Mouse (Mus musculus): Measurements from ENCODE around the gene Tle6. TPM values are rescaled to one million over a fixed set of nuclear protein-coding genes. Genes with fewer than 3 reads are reported as not detected.

Gene Tle6
- polyA plus RNA-seq, 1 experiment from 2014 or later = 17.1 TPM

- ATAC-seq (ENCODE audit: low read depth) (no peak), DNase-seq (ENCODE audit: low spot score) (no peak)
- Histone ChIP-seq H3K9ac (ENCODE audit: low read depth, low read length) (no peak overlapping the region), H3K27ac (replicated peaks; ENCODE audit: low read depth, low read length) (no peak overlapping the region), H3K9me3 (ENCODE audit: control insufficient read depth, low read length) (no peaks in the 10 kb centered on the region), H3K27me3 (replicated peaks; ENCODE audit: control insufficient read depth, insufficient read depth, low read length) (no peaks in the 10 kb centered on the region), H3K4me3 (ENCODE audit: low read depth, low read length) (no peak overlapping the region), H3K36me3 (ENCODE audit: control insufficient read depth, insufficient read depth, low read length) (no peaks in the 10 kb centered on the region), H3K4me2 (ENCODE audit: low read depth, low read length) (no peak overlapping the region), H3K4me1 (ENCODE audit: control insufficient read depth, insufficient read depth, low read length) (peaks cover 2% of the 10 kb centered on the region)
- 79% methylated on average over 5 of the region's 5 CpGs for WGBS
These were observed 51.9 kb downstream of the Tle6 start for GRCm38 (mm10) chr10:81548944-81549343.

GRCm38 (mm10) chr10:81546788-81547571, 53.9 kb downstream of the Tle6 start:
- no peak overlapping the region for H3K9ac ChIP-seq (ENCODE audit: low read depth, low read length)
- 92% methylated on average over 12 of the region's 13 CpGs for WGBS

DNA sequence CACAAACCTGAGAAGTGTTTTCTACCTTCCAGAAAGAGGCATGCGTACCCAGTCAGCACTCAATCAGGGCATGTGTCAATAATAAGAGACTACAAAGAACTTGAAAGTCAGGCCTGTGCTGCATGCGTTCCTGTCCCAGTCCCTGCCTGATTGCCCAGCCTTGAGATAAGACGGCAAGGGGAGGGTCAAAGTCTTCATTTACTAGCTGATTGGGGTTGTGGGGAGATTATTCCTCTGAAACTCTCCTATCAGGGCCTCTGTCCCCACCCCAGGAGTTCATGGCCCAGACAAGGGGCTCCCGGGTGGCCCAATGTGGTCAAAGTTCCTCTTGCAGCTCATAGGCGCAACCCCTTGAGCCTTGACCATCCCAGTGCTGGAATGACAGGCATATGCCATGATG, 54.5 kb downstream of the Tle6 start:
- no peak for DNase-seq (ENCODE audit: low spot score)
- 0 out of 2 replicates have a peak, but pooled peaks cover under 1% of the 10 kb centered on the region for H3K36me3 ChIP-seq (ENCODE audit: control insufficient read depth, insufficient read depth, low read length)
- H3K4me1 ChIP-seq (ENCODE audit: control insufficient read depth, insufficient read depth, low read length) = peaks cover 10% of the 10 kb centered on the region
- H3K27me3 ChIP-seq (replicated peaks; ENCODE audit: control insufficient read depth, insufficient read depth, low read length) = no peaks in the 10 kb centered on the region
- H3K9ac ChIP-seq (ENCODE audit: low read depth, low read length) = peak overlapping the region; percentile 41; the same call in 1 of the 2 replicates
- no peak for ATAC-seq (ENCODE audit: low read depth)
- no peak overlapping the region for H3K4me3 ChIP-seq (ENCODE audit: low read depth, low read length)
- WGBS = 85% methylated on average over 5 of the region's 5 CpGs
- H3K27ac ChIP-seq (replicated peaks; ENCODE audit: low read depth, low read length) = no peak overlapping the region
- no peak overlapping the region for H3K4me2 ChIP-seq (ENCODE audit: low read depth, low read length)
- no peaks in the 10 kb centered on the region for H3K9me3 ChIP-seq (ENCODE audit: control insufficient read depth, low read length)

More at GRCm38 (mm10) chr10:81546788-81547571, 53.9 kb downstream of the Tle6 start:
- H3K27ac ChIP-seq (replicated peaks; ENCODE audit: low read depth, low read length) = no peak overlapping the region
- H3K36me3 ChIP-seq (ENCODE audit: control insufficient read depth, insufficient read depth, low read length) = no peaks in the 10 kb centered on the region
- H3K9me3 ChIP-seq (ENCODE audit: control insufficient read depth, low read length) = no peaks in the 10 kb centered on the region
- no peak overlapping the region for H3K4me3 ChIP-seq (ENCODE audit: low read depth, low read length)
- no peaks in the 10 kb centered on the region for H3K27me3 ChIP-seq (replicated peaks; ENCODE audit: control insufficient read depth, insufficient read depth, low read length)
- DNase-seq (ENCODE audit: low spot score) = no peak
- no peak overlapping the region for H3K4me2 ChIP-seq (ENCODE audit: low read depth, low read length)
- H3K4me1 ChIP-seq (ENCODE audit: control insufficient read depth, insufficient read depth, low read length) = peaks cover 10% of the 10 kb centered on the region
- ATAC-seq (ENCODE audit: low read depth) = no peak

- peak; percentile 97 for ATAC-seq (ENCODE audit: low read depth)
- WGBS = 2% methylated on average over 28 of the region's 59 CpGs
- Histone ChIP-seq H3K27ac (replicated peaks; ENCODE audit: low read depth, low read length) (peak within 1 kb of the TSS; percentile 77), H3K4me1 (ENCODE audit: control insufficient read depth, insufficient read depth, low read length) (peaks cover 10% of the 10 kb centered on the region), H3K36me3 (ENCODE audit: control insufficient read depth, insufficient read depth, low read length) (0 out of 2 replicates have a peak, but pooled peaks cover 4% of the 10 kb centered on the region), H3K4me2 (ENCODE audit: low read depth, low read length) (peak within 1 kb of the TSS; percentile 94), H3K9ac (ENCODE audit: low read depth, low read length) (peak within 1 kb of the TSS; percentile 94), H3K9me3 (ENCODE audit: control insufficient read depth, low read length) (no peaks in the 10 kb centered on the region), H3K4me3 (ENCODE audit: low read depth, low read length) (peak within 1 kb of the TSS; percentile 91), H3K27me3 (replicated peaks; ENCODE audit: control insufficient read depth, insufficient read depth, low read length) (no peaks in the 10 kb centered on the region)
- DNase-seq (ENCODE audit: low spot score) = peak; percentile 99
These were observed 55.6 kb downstream of the Tle6 start, which contains the start of gene Gna11 for GRCm38 (mm10) chr10:81545161-81545747. Gene Gna11, minus strand, starts transcription at chr10:81545190.

- 3% methylated on average over 27 of the region's 93 CpGs for WGBS
- Histone ChIP-seq H3K9ac (ENCODE audit: low read depth, low read length) (peak overlapping the region; percentile 94), H3K9me3 (ENCODE audit: control insufficient read depth, low read length) (no peaks in the 10 kb centered on the region), H3K4me2 (ENCODE audit: low read depth, low read length) (peak overlapping the region; percentile 94), H3K27ac (replicated peaks; ENCODE audit: low read depth, low read length) (peak overlapping the region; percentile 75), H3K4me3 (ENCODE audit: low read depth, low read length) (peak overlapping the region; percentile 91), H3K4me1 (ENCODE audit: control insufficient read depth, insufficient read depth, low read length) (peaks cover 10% of the 10 kb centered on the region), H3K27me3 (replicated peaks; ENCODE audit: control insufficient read depth, insufficient read depth, low read length) (no peaks in the 10 kb centered on the region), H3K36me3 (ENCODE audit: control insufficient read depth, insufficient read depth, low read length) (0 out of 2 replicates have a peak, but pooled peaks cover 9% of the 10 kb centered on the region)
- DNase-seq (ENCODE audit: low spot score) = peak; percentile 62
- peak; percentile 32 for ATAC-seq (ENCODE audit: low read depth)
These were observed 56.3 kb downstream of the Tle6 start for GRCm38 (mm10) chr10:81544296-81545160.

- ATAC-seq (ENCODE audit: low read depth) = no peak
These were observed 57.2 kb downstream of the Tle6 start for GRCm38 (mm10) chr10:81543633-81544032.

GRCm38 (mm10) chr10:81542727-81543460, 58.0 kb downstream of the Tle6 start:
- peaks cover 10% of the 10 kb centered on the region for H3K4me1 ChIP-seq (ENCODE audit: control insufficient read depth, insufficient read depth, low read length)
- ATAC-seq (ENCODE audit: low read depth) = no peak
- peak overlapping the region; percentile 94 for H3K4me2 ChIP-seq (ENCODE audit: low read depth, low read length)
- H3K9me3 ChIP-seq (ENCODE audit: control insufficient read depth, low read length) = no peaks in the 10 kb centered on the region
- 0 out of 2 replicates have a peak, but pooled peaks cover 20% of the 10 kb centered on the region for H3K36me3 ChIP-seq (ENCODE audit: control insufficient read depth, insufficient read depth, low read length)
- no peak overlapping the region for H3K27ac ChIP-seq (replicated peaks; ENCODE audit: low read depth, low read length)
- DNase-seq (ENCODE audit: low spot score) = no peak
- peak overlapping the region; percentile 91; the same call in 1 of the 2 replicates for H3K4me3 ChIP-seq (ENCODE audit: low read depth, low read length)
- 66% methylated on average over 6 of the region's 7 CpGs for whole genome bisulfite sequencing
- peak overlapping the region; percentile 94 for H3K9ac ChIP-seq (ENCODE audit: low read depth, low read length)
- no peaks in the 10 kb centered on the region for H3K27me3 ChIP-seq (replicated peaks; ENCODE audit: control insufficient read depth, insufficient read depth, low read length)

More at GRCm38 (mm10) chr10:81543633-81544032, 57.2 kb downstream of the Tle6 start:
- H3K4me3 ChIP-seq (ENCODE audit: low read depth, low read length) = peak overlapping the region; percentile 91
- DNase-seq (ENCODE audit: low spot score) = no peak
- peak overlapping the region; percentile 94 for H3K9ac ChIP-seq (ENCODE audit: low read depth, low read length)
- no peaks in the 10 kb centered on the region for H3K9me3 ChIP-seq (ENCODE audit: control insufficient read depth, low read length)
- H3K4me2 ChIP-seq (ENCODE audit: low read depth, low read length) = peak overlapping the region; percentile 94
- peaks cover 10% of the 10 kb centered on the region for H3K4me1 ChIP-seq (ENCODE audit: control insufficient read depth, insufficient read depth, low read length)
- H3K36me3 ChIP-seq (ENCODE audit: control insufficient read depth, insufficient read depth, low read length) = 0 out of 2 replicates have a peak, but pooled peaks cover 16% of the 10 kb centered on the region
- 83% methylated on average over 1 of the region's 1 CpGs for WGBS
- H3K27ac ChIP-seq (replicated peaks; ENCODE audit: low read depth, low read length) = no peak overlapping the region
- H3K27me3 ChIP-seq (replicated peaks; ENCODE audit: control insufficient read depth, insufficient read depth, low read length) = no peaks in the 10 kb centered on the region

Data from embryonic facial prominence, embryonic 14.5 days (tissue).